Mouse (Mus musculus) CH12.LX (cell line): ENCODE data around the gene Prkn. TPM values are rescaled to one million over a fixed set of nuclear protein-coding genes. Genes with fewer than 3 reads are reported as not detected.

ENCODE experiments used
- DNase-seq: peaks from one replicate; pipeline ENCODE4 v3.0.0-alpha.2; 2013; ENCODE audit errors: extremely low read depth
- H3K27ac ChIP-seq: 2 replicates; pipeline ENCODE4 v1.5.1; 2012; ENCODE audit warnings: low read depth, mild to moderate bottlenecking, control low read depth, moderate library complexity; ENCODE audit not compliant: insufficient read depth
- H3K27me3 ChIP-seq: replicated peaks from 2 replicates; pipeline ENCODE3; 2012; ENCODE audit warnings: inconsistent platforms
- H3K36me3 ChIP-seq, 2 experiments: replicated peaks in 1 of 2; 2 replicates each; pipeline versions ENCODE3 to v1.6.1; 2012; ENCODE audit warnings: inconsistent platforms in 1 of 2, low read length in 1 of 2, mild to moderate bottlenecking in 1 of 2, mixed read lengths in 1 of 2, moderate library complexity in 1 of 2; ENCODE audit not compliant: control insufficient read depth in 1 of 2, insufficient read depth in 1 of 2
- H3K4me1 ChIP-seq, 2 experiments: 2 replicates each; pipeline ENCODE4 v1.6.1; 2012; ENCODE audit warnings: inconsistent platforms in 1 of 2, moderate library complexity in 1 of 2; ENCODE audit not compliant: insufficient read depth in 2 of 2, control insufficient read depth in 1 of 2
- H3K4me2 ChIP-seq: 2 replicates; pipeline ENCODE4 v1.6.1; 2012; ENCODE audit warnings: low read depth, mild to moderate bottlenecking, control low read depth; ENCODE audit not compliant: poor library complexity, insufficient read depth, severe bottlenecking
- H3K4me3 ChIP-seq, 3 experiments: fragments of 150-350 bp in 1 of 3; sonication (generic) in 1 of 3; replicated peaks in 1 of 3; 2 replicates each; pipeline versions ENCODE3 to v1.5.1; 2011 to 2012; ENCODE audit warnings: low read depth in 2 of 3, low read length in 2 of 3, mild to moderate bottlenecking in 2 of 3, moderate library complexity in 2 of 3, control low read depth in 1 of 3, improper control_type of control experiment in 1 of 3, inconsistent platforms in 1 of 3, mixed read lengths in 1 of 3; ENCODE audit not compliant: poor library complexity in 1 of 3
- H3K79me2 ChIP-seq: replicated peaks from 2 replicates; pipeline ENCODE4 v1.6.1; 2012; ENCODE audit warnings: mild to moderate bottlenecking, moderate library complexity; ENCODE audit not compliant: control insufficient read depth, poor library complexity, insufficient read depth, severe bottlenecking; ENCODE audit errors: extremely low read depth
- H3K9ac ChIP-seq: 2 replicates; pipeline ENCODE4 v1.6.1; 2012; ENCODE audit warnings: low read depth, mild to moderate bottlenecking, control low read depth, moderate library complexity; ENCODE audit not compliant: insufficient read depth
- H3K9me3 ChIP-seq: replicated peaks from 2 replicates; pipeline ENCODE3; 2012; ENCODE audit warnings: low read length, inconsistent platforms, mixed read lengths
- CHD1 ChIP-seq: IDR thresholded peaks from 2 replicates; pipeline ENCODE4 v1.6.1; 2012; ENCODE audit warnings: low read depth, low read length, improper control_type of control experiment, inconsistent platforms
- CHD2 ChIP-seq: IDR thresholded peaks from 2 replicates; pipeline ENCODE4 v1.6.1; 2011; ENCODE audit warnings: low read length, improper control_type of control experiment
- E2F4 ChIP-seq: IDR thresholded peaks from 2 replicates; pipeline ENCODE4 v1.6.1; 2011; ENCODE audit warnings: low read depth, low read length, improper control_type of control experiment; ENCODE audit not compliant: insufficient replicate concordance
- EP300 ChIP-seq: IDR thresholded peaks from 2 replicates; pipeline ENCODE4 v1.6.1; 2011; ENCODE audit warnings: low read length, improper control_type of control experiment
- HCFC1 ChIP-seq: IDR thresholded peaks from 2 replicates; pipeline ENCODE4 v1.6.1; 2012; ENCODE audit warnings: low read depth, mild to moderate bottlenecking, inconsistent platforms, low read length, improper control_type of control experiment
- IRF4 ChIP-seq: IDR thresholded peaks from 2 replicates; pipeline ENCODE4 v1.6.1; 2014; ENCODE audit warnings: low read depth, mild to moderate bottlenecking, inconsistent platforms, low read length, improper control_type of control experiment
- MAFK ChIP-seq: IDR thresholded peaks from 2 replicates; pipeline ENCODE4 v1.6.1; 2011; ENCODE audit warnings: low read length, improper control_type of control experiment; ENCODE audit not compliant: insufficient replicate concordance
- POLR2AphosphoS2 ChIP-seq: IDR thresholded peaks from 2 replicates; pipeline ENCODE4 v1.6.1; 2011; ENCODE audit warnings: low read depth, low read length, improper control_type of control experiment
- RAD21 ChIP-seq: IDR thresholded peaks from 2 replicates; pipeline ENCODE4 v1.6.1; 2011; ENCODE audit warnings: low read depth, mild to moderate bottlenecking, low read length, improper control_type of control experiment, moderate library complexity
- RCOR1 ChIP-seq: conservative IDR thresholded peaks from 2 replicates; pipeline ENCODE4 v1.6.1; 2012; ENCODE audit warnings: low read depth, mild to moderate bottlenecking, inconsistent platforms, low read length, improper control_type of control experiment
- SMC3 ChIP-seq: IDR thresholded peaks from 2 replicates; pipeline ENCODE4 v1.6.1; 2011; ENCODE audit warnings: low read depth, low read length, improper control_type of control experiment
- TCF12 ChIP-seq: IDR thresholded peaks from 2 replicates; pipeline ENCODE4 v1.6.1; 2014; ENCODE audit warnings: low read depth, mild to moderate bottlenecking, inconsistent platforms, low read length, improper control_type of control experiment
- USF1 ChIP-seq: IDR thresholded peaks from 2 replicates; pipeline ENCODE4 v1.6.1; 2014; ENCODE audit warnings: low read depth, mild to moderate bottlenecking, inconsistent platforms, low read length, improper control_type of control experiment
- ZKSCAN1 ChIP-seq: IDR thresholded peaks from 2 replicates; pipeline ENCODE4 v1.6.1; 2012; ENCODE audit warnings: low read depth, inconsistent platforms, low read length, improper control_type of control experiment, borderline replicate concordance
- dilution Hi-C: fragments of 300-500 bp; cut with MboI; formaldehyde crosslinking; loops from 2 replicates; pipeline ENCODE4 v1.14.3; 2020; ENCODE audit warnings: low sequenced_read_pairs; ENCODE audit not compliant: extremely low pct_unique_long_range_greater_than_20kb, extremely low pct_ligation_motif_present
- in situ Hi-C: fragments of 300-500 bp; cut with MboI; formaldehyde crosslinking; loops from 3 replicates; pipeline ENCODE4 v1.14.3; 2019; ENCODE audit warnings: low sequenced_read_pairs, low pct_ligation_motif_present, low pct_unique_long_range_greater_than_20kb, mixed read lengths
- polyA plus RNA-seq: library from polyadenylated mRNA; unstranded; fragments of >175 nt; gene quantifications from 2 replicates; pipeline ENCODE4 v1.2.1, GENCODE M21; 2012; ENCODE audit warnings: low read depth; ENCODE audit not compliant: insufficient read length
- total RNA-seq, 2 experiments: library from RNA; depleted of rRNA; stranded (reverse); fragments of 300-350 nt in 1 of 2; fragments of >200 nt in 1 of 2; gene quantifications; 2 replicates each; pipeline ENCODE4 v1.2.3; 2012 to 2014

Gene Prkn
- total and polyA plus RNA-seq, 3 experiments: 0.08 TPM; not detected in 2

GRCm38 (mm10) chr17:12041091-12041655 is 1201.0 kb downstream of the Prkn start:
- H3K79me2 ChIP-seq: no peaks in the 10 kb centered on the region
- in situ Hi-C loops (no loop called here), dilution Hi-C loops (no loop called here)
- TF ChIP-seq EP300 (no peak), MAFK (no peak), IRF4 (no peak)
- peaks cover 9 to 15% of the 10 kb centered on the region in 2 experiments for H3K4me1 ChIP-seq
- H3K4me2 ChIP-seq: no peak overlapping the region
- no peak for DNase-seq
- no peak overlapping the region for H3K9ac ChIP-seq
- no peak overlapping the region for H3K4me3 ChIP-seq
- no peaks in the 10 kb centered on the region for H3K9me3 ChIP-seq
- H3K36me3 ChIP-seq: no peaks in the 10 kb centered on the region
- H3K27me3 ChIP-seq: no peaks in the 10 kb centered on the region
- H3K27ac ChIP-seq: no peak overlapping the region

DNA sequence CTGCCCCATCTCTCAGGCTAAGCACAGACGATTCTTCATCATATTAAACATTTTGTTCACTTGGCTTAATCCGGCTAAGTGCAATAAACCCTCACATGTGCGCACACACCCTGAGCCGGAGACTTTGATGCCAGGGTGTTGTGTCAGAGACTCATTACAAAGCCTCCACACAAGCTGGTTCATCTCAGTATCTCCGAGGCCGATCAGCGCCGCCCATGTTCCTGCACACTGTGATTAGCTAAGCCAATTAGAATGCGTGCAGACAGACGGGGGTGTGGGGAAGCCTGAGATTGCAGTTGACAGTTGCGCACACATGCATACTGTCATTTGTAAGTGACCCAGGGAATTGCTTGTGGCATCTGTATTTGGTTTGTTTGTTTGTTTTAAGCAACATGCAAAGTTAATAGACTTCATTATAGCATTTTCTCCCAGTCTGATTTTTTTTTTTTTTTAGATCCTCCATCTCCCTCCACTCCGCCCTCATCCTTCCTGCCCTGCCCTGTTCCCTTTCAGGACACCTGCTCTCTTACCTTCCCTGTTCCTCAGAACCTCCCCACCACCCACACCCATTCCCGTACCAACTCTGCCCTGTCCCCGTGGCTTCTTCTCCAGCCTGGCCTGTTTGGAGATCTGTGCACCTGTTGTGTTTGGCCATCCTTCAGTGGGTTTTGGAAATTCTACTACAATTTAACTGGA is 1202.5 kb downstream of the Prkn start:
- no peak overlapping the region for H3K4me3 ChIP-seq
- H3K79me2 ChIP-seq: no peaks in the 10 kb centered on the region
- dilution Hi-C loops (no loop called here), in situ Hi-C loops (no loop called here)
- no peak overlapping the region for H3K4me2 ChIP-seq
- H3K9me3 ChIP-seq: no peaks in the 10 kb centered on the region
- no peak overlapping the region for H3K27ac ChIP-seq
- H3K9ac ChIP-seq: no peak overlapping the region
- peaks cover 9 to 15% of the 10 kb centered on the region in 2 experiments for H3K4me1 ChIP-seq
- no peaks in the 10 kb centered on the region for H3K27me3 ChIP-seq
- DNase-seq: no peak
- no peak for TF ChIP-seq RCOR1
- no peak for TF ChIP-seq POLR2AphosphoS2
- TF ChIP-seq CHD1: no peak
- TF ChIP-seq RAD21: no peak
- TF ChIP-seq CHD2: no peak
- TF ChIP-seq TCF12: no peak
- no peak for TF ChIP-seq USF1
- no peak for TF ChIP-seq SMC3
- no peak for TF ChIP-seq ZKSCAN1
- no peak for TF ChIP-seq HCFC1
- no peak for TF ChIP-seq E2F4
- no peaks in the 10 kb centered on the region for H3K36me3 ChIP-seq
